Mouse (Mus musculus): ENCODE measurements around the gene Celf2. TPM values are rescaled to one million over a fixed set of nuclear protein-coding genes. Genes with fewer than 3 reads are reported as not detected.

Celf2 gene
- polyA plus RNA-seq, 1 experiment from 2014 or later, result 52.0 TPM

DNA sequence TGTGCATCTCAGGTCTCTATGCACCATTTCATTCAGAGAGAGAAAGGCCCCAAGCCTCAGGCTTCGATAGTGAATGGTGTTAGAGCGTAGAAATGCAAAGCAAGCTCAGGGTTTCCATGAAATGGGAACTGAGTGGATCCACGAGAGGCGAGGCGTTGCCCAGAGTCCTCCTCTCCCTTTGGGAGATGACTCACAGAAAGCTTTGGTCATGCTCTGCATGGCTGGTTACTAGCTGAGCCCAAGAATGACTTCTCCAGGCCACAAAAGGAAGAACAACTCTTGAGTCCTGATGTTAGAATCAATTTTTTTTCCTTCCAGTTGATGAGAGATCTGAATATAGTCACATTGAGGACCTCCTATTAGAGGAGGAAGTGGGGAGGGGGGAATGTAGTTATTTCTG lies 496.2 kb downstream of the Celf2 start:
- H3K4me1 ChIP-seq (replicated peaks), result no peaks in the 10 kb centered on the region
- no peak overlapping the region for H3K9ac ChIP-seq
- no peaks in the 10 kb centered on the region for H3K9me3 ChIP-seq
- H3K27me3 ChIP-seq (replicated peaks), result no peaks in the 10 kb centered on the region
- H3K4me2 ChIP-seq (replicated peaks), result no peak overlapping the region
- no peak overlapping the region for H3K4me3 ChIP-seq (replicated peaks)
- no peak overlapping the region for H3K27ac ChIP-seq
- H3K36me3 ChIP-seq, result no peaks in the 10 kb centered on the region
- 91% methylated on average over 5 of the region's 5 CpGs for WGBS
- ATAC-seq, result no peak

DNA sequence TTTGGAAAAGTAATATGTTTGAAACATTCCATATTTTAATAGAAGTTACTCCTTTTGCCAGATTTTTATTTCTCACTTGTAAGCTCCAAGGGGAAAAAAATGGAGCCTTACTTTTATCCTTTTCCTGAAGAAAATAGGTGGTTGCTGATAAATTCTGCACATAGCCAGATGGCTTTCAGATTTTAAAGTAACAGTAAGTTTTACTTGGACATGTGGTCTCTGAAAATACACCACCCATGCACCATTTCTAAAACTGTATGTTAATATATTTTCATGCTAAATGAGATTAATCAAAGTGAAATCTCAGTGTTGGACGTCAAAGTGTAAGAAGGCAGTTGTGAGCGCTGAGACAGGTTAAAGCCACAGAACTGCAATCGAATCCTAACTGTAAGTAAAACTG lies 502.5 kb downstream of the Celf2 start:
- Histone ChIP-seq H3K4me3 (replicated peaks) (no peak overlapping the region), H3K27ac (no peak overlapping the region), H3K9me3 (no peaks in the 10 kb centered on the region), H3K4me1 (replicated peaks) (no peaks in the 10 kb centered on the region), H3K9ac (no peak overlapping the region), H3K4me2 (replicated peaks) (no peak overlapping the region), H3K36me3 (no peaks in the 10 kb centered on the region), H3K27me3 (replicated peaks) (no peaks in the 10 kb centered on the region)
- WGBS, result 83% methylated on average over 3 of the region's 3 CpGs
- no peak for ATAC-seq

DNA sequence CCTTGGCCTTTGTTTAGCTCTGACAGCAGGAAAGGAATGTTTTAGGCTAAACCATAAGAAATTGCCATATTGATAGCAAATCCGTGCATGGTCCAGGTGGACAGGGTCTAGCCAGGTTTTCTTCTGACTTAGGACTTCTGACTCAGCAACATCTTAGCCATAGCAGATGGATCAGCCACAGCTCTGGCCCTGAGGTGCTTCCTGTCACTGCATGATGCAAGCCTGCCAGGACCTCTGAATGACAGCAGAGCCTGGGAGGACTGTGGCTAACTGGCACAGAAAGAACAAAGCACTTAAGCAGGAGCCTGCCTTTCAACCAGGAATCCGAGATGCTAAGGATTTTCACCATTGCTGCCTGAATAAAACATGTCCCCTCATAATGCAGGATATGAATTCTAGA lies 507.4 kb downstream of the Celf2 start:
- ATAC-seq, result no peak
- Histone ChIP-seq H3K9ac (no peak overlapping the region), H3K4me2 (replicated peaks) (no peak overlapping the region), H3K27me3 (replicated peaks) (no peaks in the 10 kb centered on the region), H3K4me1 (replicated peaks) (no peaks in the 10 kb centered on the region), H3K9me3 (no peaks in the 10 kb centered on the region), H3K36me3 (no peaks in the 10 kb centered on the region), H3K4me3 (replicated peaks) (no peak overlapping the region), H3K27ac (no peak overlapping the region)
- 51% methylated on average over 2 of the region's 2 CpGs for WGBS

- Histone ChIP-seq H3K9me3 (no peaks in the 10 kb centered on the region), H3K4me3 (replicated peaks) (no peak overlapping the region), H3K9ac (no peak overlapping the region), H3K36me3 (no peaks in the 10 kb centered on the region), H3K27ac (no peak overlapping the region), H3K27me3 (replicated peaks) (no peaks in the 10 kb centered on the region), H3K4me1 (replicated peaks) (no peaks in the 10 kb centered on the region), H3K4me2 (replicated peaks) (no peak overlapping the region)
- 80% methylated on average over 5 of the region's 5 CpGs for WGBS
- no peak for ATAC-seq
Observed at GRCm38 (mm10) chr2:6991010-6991421, 518.3 kb downstream of the Celf2 start.

DNA sequence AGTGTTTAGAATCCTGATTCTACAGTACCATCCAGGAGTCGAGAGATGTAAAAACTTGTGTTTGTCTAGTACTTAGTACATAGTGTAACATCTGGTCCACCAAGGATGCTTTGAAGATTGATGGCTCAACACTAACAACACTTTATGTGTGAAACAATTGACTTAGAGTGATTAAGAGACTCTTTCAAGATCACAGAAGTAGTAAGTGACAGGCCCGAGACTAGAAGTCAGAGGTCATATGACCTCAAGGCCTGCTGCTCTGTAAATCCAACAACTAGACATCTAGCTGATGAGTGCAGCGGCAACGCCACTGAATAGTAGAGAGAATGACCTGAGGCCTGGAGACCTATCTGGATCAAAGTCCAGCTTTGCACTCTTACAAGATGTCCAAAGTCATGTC lies 523.7 kb downstream of the Celf2 start:
- 60% methylated on average over 4 of the region's 4 CpGs for WGBS
- Histone ChIP-seq H3K9me3 (no peaks in the 10 kb centered on the region), H3K4me2 (replicated peaks) (no peak overlapping the region), H3K4me3 (replicated peaks) (no peak overlapping the region), H3K27ac (no peak overlapping the region), H3K27me3 (replicated peaks) (no peaks in the 10 kb centered on the region), H3K9ac (no peak overlapping the region), H3K36me3 (no peaks in the 10 kb centered on the region), H3K4me1 (replicated peaks) (no peaks in the 10 kb centered on the region)
- ATAC-seq, result no peak

- Histone ChIP-seq H3K9me3 (no peaks in the 10 kb centered on the region), H3K4me3 (replicated peaks) (no peak overlapping the region), H3K9ac (no peak overlapping the region), H3K4me1 (replicated peaks) (no peaks in the 10 kb centered on the region), H3K4me2 (replicated peaks) (no peak overlapping the region), H3K36me3 (no peaks in the 10 kb centered on the region), H3K27ac (no peak overlapping the region), H3K27me3 (replicated peaks) (no peaks in the 10 kb centered on the region)
- no peak for ATAC-seq
- 82% methylated on average over 6 of the region's 6 CpGs for WGBS
Observed at GRCm38 (mm10) chr2:6983902-6984301, 525.5 kb downstream of the Celf2 start.

DNA sequence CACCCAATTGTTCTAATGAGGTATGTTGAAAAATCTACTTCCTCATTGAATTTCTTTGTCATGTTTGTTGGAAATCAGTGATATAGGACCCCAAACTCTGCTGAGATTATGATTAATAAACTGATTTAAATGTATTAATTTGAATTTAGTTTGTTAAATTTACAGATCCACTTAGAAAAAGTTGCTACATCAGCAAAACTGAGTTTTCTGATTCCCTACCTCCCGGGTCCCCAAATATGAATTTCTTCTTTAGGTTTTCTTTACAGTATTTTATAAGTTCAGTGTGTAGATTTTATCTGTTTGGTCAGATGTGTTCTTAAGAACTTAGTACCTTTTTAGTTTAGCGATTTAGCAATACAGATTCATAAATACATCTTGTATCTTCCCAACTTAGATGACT lies 533.1 kb downstream of the Celf2 start:
- Histone ChIP-seq H3K36me3 (no peaks in the 10 kb centered on the region), H3K4me1 (replicated peaks) (no peaks in the 10 kb centered on the region), H3K4me2 (replicated peaks) (no peak overlapping the region), H3K4me3 (replicated peaks) (no peak overlapping the region), H3K27ac (no peak overlapping the region), H3K27me3 (replicated peaks) (no peaks in the 10 kb centered on the region), H3K9ac (no peak overlapping the region), H3K9me3 (no peaks in the 10 kb centered on the region)
- WGBS, result 98% methylated on average over 2 of the region's 2 CpGs
- ATAC-seq, result no peak

DNA sequence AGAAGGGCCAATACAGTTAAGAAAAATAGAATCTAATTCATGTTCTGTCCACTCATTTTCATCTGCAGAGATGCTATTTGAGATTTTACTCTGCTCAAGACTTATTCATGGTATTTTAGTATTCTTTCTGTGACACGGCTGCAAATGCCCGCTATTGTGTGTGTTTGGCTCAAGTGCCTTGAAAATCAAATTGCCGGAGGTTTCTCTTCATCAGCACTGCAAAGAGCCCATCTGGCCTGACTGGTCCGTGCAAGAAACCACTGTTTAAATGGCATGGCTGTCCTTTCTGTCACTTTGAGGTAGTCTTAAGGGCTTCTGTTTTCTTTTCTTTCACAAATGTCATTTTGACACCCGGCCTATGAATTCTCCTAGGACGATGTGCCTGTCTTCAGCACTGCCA lies 540.1 kb downstream of the Celf2 start:
- H3K4me1 ChIP-seq (replicated peaks), result no peaks in the 10 kb centered on the region
- H3K9me3 ChIP-seq, result no peaks in the 10 kb centered on the region
- no peak for ATAC-seq
- no peak overlapping the region for H3K4me2 ChIP-seq (replicated peaks)
- H3K9ac ChIP-seq, result no peak overlapping the region
- no peak overlapping the region for H3K27ac ChIP-seq
- no peaks in the 10 kb centered on the region for H3K27me3 ChIP-seq (replicated peaks)
- H3K36me3 ChIP-seq, result no peaks in the 10 kb centered on the region
- H3K4me3 ChIP-seq (replicated peaks), result no peak overlapping the region
- WGBS, result 86% methylated on average over 6 of the region's 6 CpGs

DNA sequence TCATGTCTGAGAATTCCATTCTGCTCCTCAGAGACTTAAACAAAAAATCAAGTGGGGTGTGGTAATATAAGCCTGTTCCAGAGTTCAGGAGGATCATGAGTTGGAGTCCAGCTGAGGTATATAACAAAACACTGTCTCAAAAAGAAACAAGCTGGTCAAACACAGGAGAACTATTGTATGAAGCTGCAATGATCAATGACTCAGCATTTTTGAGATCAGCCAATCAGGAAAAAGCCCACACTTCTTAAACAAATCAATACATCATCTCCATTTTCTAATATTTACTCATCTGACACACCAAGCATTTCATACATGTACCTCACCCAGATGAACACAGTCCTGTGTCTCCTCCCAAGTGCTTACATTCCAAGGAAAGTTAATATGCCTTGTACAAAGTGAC lies 544.1 kb downstream of the Celf2 start:
- Histone ChIP-seq H3K36me3 (no peaks in the 10 kb centered on the region), H3K27me3 (replicated peaks) (no peaks in the 10 kb centered on the region), H3K4me3 (replicated peaks) (no peak overlapping the region), H3K9ac (no peak overlapping the region), H3K27ac (no peak overlapping the region), H3K9me3 (no peaks in the 10 kb centered on the region), H3K4me1 (replicated peaks) (no peaks in the 10 kb centered on the region), H3K4me2 (replicated peaks) (no peak overlapping the region)
- ATAC-seq, result no peak

DNA sequence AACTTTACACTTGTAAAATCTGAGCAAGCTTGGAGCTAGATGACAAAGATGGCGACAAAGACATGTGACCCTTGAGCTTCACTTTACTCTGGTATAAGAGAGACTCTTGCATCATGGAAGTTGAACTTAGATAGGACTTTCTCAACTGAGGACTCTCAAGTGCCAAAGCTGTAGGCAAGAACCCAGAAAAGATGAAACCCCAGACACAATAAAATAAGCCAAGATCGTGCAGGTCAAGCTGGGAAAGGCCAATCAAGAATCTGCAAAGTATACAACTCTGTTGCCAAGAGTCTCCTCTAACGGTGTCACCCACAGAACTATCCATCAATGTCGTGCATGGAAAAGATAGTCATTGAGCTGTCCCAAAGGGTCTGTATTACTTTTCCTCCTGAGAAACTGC lies 558.7 kb downstream of the Celf2 start:
- no peak overlapping the region for H3K4me2 ChIP-seq (replicated peaks)
- ATAC-seq, result no peak
- H3K9me3 ChIP-seq, result no peaks in the 10 kb centered on the region
- H3K9ac ChIP-seq, result no peak overlapping the region
- no peak overlapping the region for H3K27ac ChIP-seq
- no peak overlapping the region for H3K4me3 ChIP-seq (replicated peaks)
- no peaks in the 10 kb centered on the region for H3K36me3 ChIP-seq
- no peaks in the 10 kb centered on the region for H3K4me1 ChIP-seq (replicated peaks)
- H3K27me3 ChIP-seq (replicated peaks), result no peaks in the 10 kb centered on the region
- 71% methylated on average over 4 of the region's 4 CpGs for WGBS

- WGBS, result 76% methylated on average over 9 of the region's 9 CpGs
- Histone ChIP-seq H3K4me1 (replicated peaks) (no peaks in the 10 kb centered on the region), H3K9me3 (no peaks in the 10 kb centered on the region), H3K9ac (no peak overlapping the region), H3K4me3 (replicated peaks) (no peak overlapping the region), H3K36me3 (no peaks in the 10 kb centered on the region), H3K27ac (no peak overlapping the region), H3K27me3 (replicated peaks) (no peaks in the 10 kb centered on the region), H3K4me2 (replicated peaks) (no peak overlapping the region)
- ATAC-seq, result no peak
Observed at GRCm38 (mm10) chr2:6945638-6946415, 563.5 kb downstream of the Celf2 start.

GRCm38 (mm10) chr2:6943651-6944050 lies 565.7 kb downstream of the Celf2 start:
- Histone ChIP-seq H3K36me3 (no peaks in the 10 kb centered on the region), H3K9ac (no peak overlapping the region), H3K4me1 (replicated peaks) (no peaks in the 10 kb centered on the region), H3K27me3 (replicated peaks) (no peaks in the 10 kb centered on the region), H3K4me3 (replicated peaks) (no peak overlapping the region), H3K27ac (no peak overlapping the region), H3K9me3 (no peaks in the 10 kb centered on the region), H3K4me2 (replicated peaks) (no peak overlapping the region)
- WGBS, result 74% methylated on average over 8 of the region's 8 CpGs
- no peak for ATAC-seq

- H3K27ac ChIP-seq, result no peak overlapping the region
- no peaks in the 10 kb centered on the region for H3K36me3 ChIP-seq
- H3K4me1 ChIP-seq (replicated peaks), result no peaks in the 10 kb centered on the region
- H3K27me3 ChIP-seq (replicated peaks), result no peaks in the 10 kb centered on the region
- no peak overlapping the region for H3K4me3 ChIP-seq (replicated peaks)
- H3K9me3 ChIP-seq, result no peaks in the 10 kb centered on the region
- ATAC-seq, result no peak
- 72% methylated on average over 2 of the region's 2 CpGs for whole genome bisulfite sequencing
- no peak overlapping the region for H3K9ac ChIP-seq
- H3K4me2 ChIP-seq (replicated peaks), result no peak overlapping the region
Observed at GRCm38 (mm10) chr2:6942635-6943390, 566.5 kb downstream of the Celf2 start.

All from intestine, embryonic 15.5 days (tissue).